In genomic region chr12:4476291-4476831, GRCm38 (mm10) we compare ENCODE assay signal across 8 mouse cellular contexts. TPM values are rescaled to one million over a fixed set of nuclear protein-coding genes. Genes with fewer than 3 reads are reported as not detected.
DNase-seq lines count a peak whose midpoint lies in the region; ATAC-seq lines count a peak whose summit lies in the region.

No protein-coding gene starts in this region.

- DNase-seq in embryo, embryonic 10.5 days (ENCODE audit: low spot score), result peak; percentile 62
- DNase-seq in kidney, adult 18-20 months, result peak; percentile 66
- DNase-seq in liver, embryonic 11.5 days (ENCODE audit: low spot score), result peak; percentile 69
- peak; percentile 69 for DNase-seq in naive thymus-derived CD4-positive, alpha-beta T cell, adult 2 months (ENCODE audit: low read depth)
- DNase-seq in spleen, postnatal 4 days (ENCODE audit: low spot score in 2 of 2), result peak; percentile 46 to 78

- H3K36me3 ChIP-seq in erythroblast, embryonic 14.5 days (ENCODE audit: control insufficient read depth), result no peaks in the 10 kb centered on the region
- no peaks in the 10 kb centered on the region for H3K36me3 ChIP-seq in liver, embryonic 11.5 days (ENCODE audit: control insufficient read depth, insufficient read depth, low read length)

- H3K9me3 ChIP-seq in erythroblast, embryonic 14.5 days (ENCODE audit: control insufficient read depth, low read length), result peaks cover 5% of the 10 kb centered on the region; the same call in 1 of the 2 replicates
- H3K9me3 ChIP-seq in liver, embryonic 11.5 days (ENCODE audit: control insufficient read depth, low read length), result no peaks in the 10 kb centered on the region

- peak overlapping the region; percentile 80 for H3K4me3 ChIP-seq in erythroblast, embryonic 14.5 days (replicated peaks)
- H3K4me3 ChIP-seq in liver, embryonic 11.5 days (ENCODE audit: low read depth, low read length), result peak overlapping the region; percentile 95

- peak overlapping the region; percentile 97 for H3K4me2 ChIP-seq in liver, embryonic 11.5 days

- H3K9ac ChIP-seq in liver, embryonic 11.5 days (ENCODE audit: low read depth, low read length), result peak overlapping the region; percentile 87

- peak overlapping the region; percentile 68; the same call in 1 of the 2 replicates for H3K27ac ChIP-seq in liver, embryonic 11.5 days (ENCODE audit: low read depth, low read length)

- peaks cover 82% of the 10 kb centered on the region for H3K27me3 ChIP-seq in erythroblast, embryonic 14.5 days (ENCODE audit: control insufficient read depth)
- H3K27me3 ChIP-seq in liver, embryonic 11.5 days (replicated peaks; ENCODE audit: control insufficient read depth, insufficient read depth, low read length), result peaks cover 33% of the 10 kb centered on the region

- ATAC-seq in erythroblast, adult 5-6 weeks (replicated peaks; ENCODE audit: low FRiP score, poor library complexity, severe bottlenecking), result no peak
- ATAC-seq in granulocyte monocyte progenitor cell, adult 5-6 weeks (replicated peaks; ENCODE audit: poor library complexity, severe bottlenecking), result peak; percentile 40
- peak; percentile 75 for ATAC-seq in liver, embryonic 11.5 days (replicated peaks; ENCODE audit: low FRiP score)

- under 1% methylated on average over 47 of the region's 73 CpGs for WGBS in liver, embryonic 11.5 days

- peaks cover 16% of the 10 kb centered on the region for H3K4me1 ChIP-seq in erythroblast, embryonic 14.5 days (ENCODE audit: control insufficient read depth)
- H3K4me1 ChIP-seq in liver, embryonic 11.5 days (replicated peaks; ENCODE audit: control insufficient read depth, insufficient read depth, low read length), result peaks cover 7% of the 10 kb centered on the region

RNA-seq across cellular contexts. Expression of gene Ncoa1, which starts 0.6 kb away (rescaled TPM):
- 0.04 and 0.07 TPM in 2 replicates for polyA plus RNA-seq in erythroblast, embryonic 14.5 days (2012)
- total RNA-seq in erythroblast, adult 5-6 weeks (2015; ENCODE audit: low replicate concordance), result 6.9 and 23.2 TPM in 2 replicates
- 3.1 and 7.5 TPM in 2 replicates for total RNA-seq in erythroblast, adult 5-6 weeks (2017; ENCODE audit: low replicate concordance)
- total RNA-seq in granulocyte monocyte progenitor cell, adult 5-6 weeks (2014; fragmentation: Nextera tagmentation), result 14.5 and 15.6 TPM in 2 replicates
- total RNA-seq in granulocyte monocyte progenitor cell, adult 5-6 weeks (2017), result 10.1 and 16.9 TPM in 2 replicates
- polyA plus RNA-seq in liver, embryonic 11.5 days (2014; fragmentation: Nextera tagmentation; extraction: Ambion mirVana), result 2.2 and 2.6 TPM in 2 replicates
